Mouse (Mus musculus) myocyte (in vitro differentiated cells): ENCODE data around the gene Rbfox1. TPM values are rescaled to one million over a fixed set of nuclear protein-coding genes. Genes with fewer than 3 reads are reported as not detected.

Source experiments
- H3K27me3 ChIP-seq: one replicate; pipeline ENCODE4 v1.6.1; 2011; ENCODE audit not compliant: control insufficient read depth, insufficient read depth, insufficient read length
- H3K36me3 ChIP-seq: one replicate; pipeline ENCODE4 v1.6.1; 2011; ENCODE audit not compliant: control insufficient read depth, insufficient read depth
- H3K4me2 ChIP-seq: one replicate; pipeline ENCODE4 v1.6.1; 2011; ENCODE audit warnings: low read depth, control low read depth
- H3K4me3 ChIP-seq: one replicate; pipeline ENCODE4 v1.5.1; 2011; ENCODE audit warnings: mild to moderate bottlenecking, control low read depth, moderate library complexity
- H3K79me2 ChIP-seq: one replicate; pipeline ENCODE4 v1.6.1; 2011; ENCODE audit not compliant: control insufficient read depth, insufficient read depth
- H3ac ChIP-seq: one replicate; pipeline ENCODE4 v1.6.1; 2011; ENCODE audit not compliant: control insufficient read depth, insufficient read length
- CEBPB ChIP-seq: IDR thresholded peaks from 2 replicates; pipeline ENCODE4 v1.6.1; 2011; ENCODE audit warnings: mild to moderate bottlenecking, moderate library complexity; ENCODE audit not compliant: poor library complexity, insufficient read depth, severe bottlenecking
- E2F4 ChIP-seq: IDR thresholded peaks from one replicate; pipeline ENCODE4 v1.6.1; 2011; ENCODE audit warnings: mild to moderate bottlenecking, control low read depth, moderate library complexity; ENCODE audit not compliant: insufficient read depth
- MAX ChIP-seq: IDR thresholded peaks from one replicate; pipeline ENCODE4 v1.6.1; 2011; ENCODE audit warnings: low read depth, mild to moderate bottlenecking, control low read depth
- MYOD1 ChIP-seq, 3 experiments: IDR thresholded peaks; one replicate each; pipeline ENCODE4 v1.6.1; 2011; ENCODE audit warnings: control low read depth in 2 of 3, low read depth in 2 of 3, mild to moderate bottlenecking in 2 of 3, moderate library complexity in 1 of 3; ENCODE audit not compliant: insufficient read length in 2 of 3, control insufficient read depth in 1 of 3
- MYOG ChIP-seq, 3 experiments: IDR thresholded peaks; one replicate each; pipeline ENCODE4 v1.6.1; 2011; ENCODE audit warnings: control low read depth in 2 of 3, low read depth in 2 of 3, mild to moderate bottlenecking in 2 of 3; ENCODE audit not compliant: insufficient read length in 2 of 3, control insufficient read depth in 1 of 3, insufficient read depth in 1 of 3
- POLR2A ChIP-seq: IDR thresholded peaks from one replicate; pipeline ENCODE4 v1.6.1; 2011; ENCODE audit warnings: low read depth, mild to moderate bottlenecking, control low read depth, moderate library complexity; ENCODE audit not compliant: insufficient read length
- POLR2AphosphoS2 ChIP-seq: IDR thresholded peaks from one replicate; pipeline ENCODE4 v1.6.1; 2011; ENCODE audit warnings: low read depth, control low read depth; ENCODE audit not compliant: insufficient read length
- REST ChIP-seq: IDR thresholded peaks from one replicate; pipeline ENCODE4 v1.6.1; 2011; ENCODE audit warnings: mild to moderate bottlenecking, control low read depth, moderate library complexity; ENCODE audit not compliant: insufficient read depth, insufficient read length
- SRF ChIP-seq: IDR thresholded peaks from one replicate; pipeline ENCODE4 v1.6.1; 2011; ENCODE audit warnings: low read depth; ENCODE audit not compliant: control insufficient read depth, insufficient read length
- TCF12 ChIP-seq: IDR thresholded peaks from one replicate; pipeline ENCODE4 v1.6.1; 2011; ENCODE audit warnings: mild to moderate bottlenecking, control low read depth; ENCODE audit not compliant: poor library complexity, insufficient read depth, severe bottlenecking
- TCF3 ChIP-seq: IDR thresholded peaks from one replicate; pipeline ENCODE4 v1.6.1; 2011; ENCODE audit warnings: low read depth, control low read depth; ENCODE audit not compliant: insufficient read length
- USF1 ChIP-seq: IDR thresholded peaks from one replicate; pipeline ENCODE4 v1.6.1; 2011; ENCODE audit warnings: low read depth, mild to moderate bottlenecking, control low read depth, moderate library complexity
- polyA plus RNA-seq: library from polyadenylated mRNA; unstranded; fragments of >200 nt; fragmentation: generic; extraction: Trizol; gene quantifications from one replicate; pipeline ENCODE4 v1.2.1, GENCODE M21; 2012; ENCODE audit warnings: missing spikeins

The Rbfox1 gene
- polyA plus RNA-seq, 1 experiment = 8.3 TPM

- Histone ChIP-seq H3K36me3 (no peaks in the 10 kb centered on the region), H3K4me3 (no peak overlapping the region), H3K27me3 (no peaks in the 10 kb centered on the region), H3ac (no peak overlapping the region), H3K79me2 (no peaks in the 10 kb centered on the region), H3K4me2 (no peak overlapping the region)
- no peak for TF ChIP-seq CEBPB
- TF ChIP-seq REST = no peak
- no peak for TF ChIP-seq MYOD1 (IDR thresholded peaks at IDR 0.05; ENCODE audit: control insufficient read depth in 1 of 3, insufficient read length in 2 of 3, low read depth in 2 of 3)
Measured at GRCm38 (mm10) chr16:6719027-6719426, 833.9 kb downstream of the Rbfox1 start.

- Histone ChIP-seq H3K4me3 (no peak overlapping the region), H3K36me3 (no peaks in the 10 kb centered on the region)
- TF ChIP-seq E2F4 (no peak), CEBPB (no peak), REST (no peak), MYOG (IDR thresholded peaks at IDR 0.05; ENCODE audit: control insufficient read depth in 1 of 3, insufficient read depth in 1 of 3, insufficient read length in 2 of 3, low read depth in 2 of 3) (no peak), MYOD1 (IDR thresholded peaks at IDR 0.05; ENCODE audit: control insufficient read depth in 1 of 3, insufficient read length in 2 of 3, low read depth in 2 of 3) (no peak), SRF (no peak), POLR2A (no peak), TCF12 (no peak), MAX (no peak), USF1 (no peak), TCF3 (no peak), POLR2AphosphoS2 (no peak)
Measured at GRCm38 (mm10) chr16:6732646-6733045, 847.5 kb downstream of the Rbfox1 start.

DNA sequence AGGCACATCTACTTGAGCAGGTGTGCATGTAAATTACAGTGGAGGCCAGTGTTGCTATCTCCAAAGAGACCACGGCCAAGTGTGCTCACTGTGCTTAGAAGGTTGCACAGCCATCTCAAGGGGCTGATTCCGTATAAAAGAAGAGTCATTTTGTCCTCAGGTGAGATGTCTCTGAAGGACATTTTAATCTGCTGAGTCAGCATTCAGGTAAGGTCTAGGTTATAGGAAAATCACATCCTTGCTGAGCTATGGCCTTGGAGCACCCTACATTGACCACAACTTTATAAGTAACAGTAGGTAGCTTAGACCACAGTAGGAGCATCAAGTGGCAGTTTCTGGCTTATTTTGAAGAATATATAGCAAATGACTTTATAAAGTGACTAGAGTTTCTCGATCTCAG, 848.3 kb downstream of the Rbfox1 start:
- no peaks in the 10 kb centered on the region for H3K27me3 ChIP-seq
- no peak overlapping the region for H3ac ChIP-seq
- no peak overlapping the region for H3K4me3 ChIP-seq
- H3K4me2 ChIP-seq = no peak overlapping the region
- no peaks in the 10 kb centered on the region for H3K79me2 ChIP-seq
- TF ChIP-seq TCF12 (no peak), MYOD1 (IDR thresholded peaks at IDR 0.05; ENCODE audit: control insufficient read depth in 1 of 3, insufficient read length in 2 of 3, low read depth in 2 of 3) (no peak), E2F4 (no peak), REST (no peak), CEBPB (no peak), USF1 (no peak), MAX (no peak), MYOG (IDR thresholded peaks at IDR 0.05; ENCODE audit: control insufficient read depth in 1 of 3, insufficient read depth in 1 of 3, insufficient read length in 2 of 3, low read depth in 2 of 3) (no peak), SRF (no peak), POLR2AphosphoS2 (no peak), TCF3 (no peak), POLR2A (no peak)
- H3K36me3 ChIP-seq = no peaks in the 10 kb centered on the region

More at GRCm38 (mm10) chr16:6732646-6733045, 847.5 kb downstream of the Rbfox1 start:
- Histone ChIP-seq H3K27me3 (no peaks in the 10 kb centered on the region), H3ac (no peak overlapping the region), H3K79me2 (no peaks in the 10 kb centered on the region), H3K4me2 (no peak overlapping the region)

DNA sequence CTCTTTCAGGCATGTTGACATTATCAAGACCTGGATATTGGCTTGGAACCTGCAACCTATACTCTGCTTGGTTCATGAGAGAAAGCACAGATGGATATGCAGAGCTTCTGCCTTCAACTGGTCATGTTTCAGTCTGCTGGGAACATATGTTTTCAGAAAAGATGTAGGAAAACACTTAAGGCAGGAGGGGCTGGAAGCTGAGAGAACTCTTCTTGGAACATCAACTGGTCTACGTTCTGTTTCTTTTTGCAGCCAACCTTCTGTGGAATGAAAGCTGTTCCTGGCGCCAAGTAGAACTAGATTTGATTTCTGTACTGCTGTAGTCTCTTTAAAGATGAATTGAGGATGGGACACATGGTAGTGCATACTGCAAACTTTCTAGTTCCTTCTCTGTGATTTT, 851.4 kb downstream of the Rbfox1 start:
- H3K27me3 ChIP-seq = no peaks in the 10 kb centered on the region
- no peaks in the 10 kb centered on the region for H3K36me3 ChIP-seq
- H3ac ChIP-seq = no peak overlapping the region
- no peaks in the 10 kb centered on the region for H3K79me2 ChIP-seq
- H3K4me3 ChIP-seq = no peak overlapping the region
- H3K4me2 ChIP-seq = no peak overlapping the region
- TF ChIP-seq USF1 (no peak), POLR2A (no peak), POLR2AphosphoS2 (no peak), SRF (no peak), MAX (no peak), REST (no peak), MYOG (IDR thresholded peaks at IDR 0.05; ENCODE audit: control insufficient read depth in 1 of 3, insufficient read depth in 1 of 3, insufficient read length in 2 of 3, low read depth in 2 of 3) (no peak), TCF12 (no peak), MYOD1 (IDR thresholded peaks at IDR 0.05; ENCODE audit: control insufficient read depth in 1 of 3, insufficient read length in 2 of 3, low read depth in 2 of 3) (no peak), CEBPB (no peak), E2F4 (no peak), TCF3 (no peak)

- Histone ChIP-seq H3K27me3 (no peaks in the 10 kb centered on the region), H3K79me2 (no peaks in the 10 kb centered on the region), H3K36me3 (no peaks in the 10 kb centered on the region), H3ac (no peak overlapping the region), H3K4me3 (no peak overlapping the region), H3K4me2 (no peak overlapping the region)
- TF ChIP-seq MYOD1 (IDR thresholded peaks at IDR 0.05; ENCODE audit: control insufficient read depth in 1 of 3, insufficient read length in 2 of 3, low read depth in 2 of 3) (no peak), POLR2AphosphoS2 (no peak), MAX (no peak), TCF12 (no peak), SRF (no peak), CEBPB (no peak), REST (no peak), MYOG (IDR thresholded peaks at IDR 0.05; ENCODE audit: control insufficient read depth in 1 of 3, insufficient read depth in 1 of 3, insufficient read length in 2 of 3, low read depth in 2 of 3) (no peak)
Measured at GRCm38 (mm10) chr16:6736998-6737397, 851.8 kb downstream of the Rbfox1 start.
